Mouse (Mus musculus) cortical plate, adult 2 months (tissue): ENCODE measurements at regions not wholly inside any gene's neighbourhood (a gene's known extent, or its start where the extent isn't known, plus 50 kb on each side); places are given as distances from the start of the nearest gene placed in this dataset.
A peak's percentile ranks its signal among the peaks of the same experiment; 100 is the strongest.

Experiments used
- H3K27ac ChIP-seq: fragments of 200-500 bp; 2 replicates; pipeline ENCODE4 v1.5.1; 2012; ENCODE audit warnings: low read length, control low read depth, inconsistent platforms; ENCODE audit not compliant: insufficient read depth
- H3K4me1 ChIP-seq: fragments of 200-500 bp; 2 replicates; pipeline ENCODE4 v1.6.1; 2011; ENCODE audit warnings: low read length; ENCODE audit not compliant: control insufficient read depth, insufficient read depth
- H3K4me3 ChIP-seq: fragments of 200-500 bp; 2 replicates; pipeline ENCODE4 v1.5.1; 2011; ENCODE audit warnings: mild to moderate bottlenecking, low read length, control low read depth; ENCODE audit not compliant: insufficient read depth
- CTCF ChIP-seq: fragments of 200-500 bp; IDR thresholded peaks from 2 replicates; pipeline ENCODE4 v1.5.1; 2011; ENCODE audit warnings: mild to moderate bottlenecking, control low read depth, low read length; ENCODE audit not compliant: insufficient read depth; ENCODE audit errors: extremely low read depth
- POLR2A ChIP-seq: fragments of 200-500 bp; IDR thresholded peaks from 2 replicates; pipeline ENCODE4 v1.6.1; 2011; ENCODE audit warnings: mild to moderate bottlenecking, low read length, control low read depth; ENCODE audit not compliant: insufficient read depth; ENCODE audit errors: extremely low read depth

- no peak overlapping the region for H3K4me3 ChIP-seq
- peak; percentile 58 for TF ChIP-seq CTCF
- TF ChIP-seq POLR2A = no peak
- H3K27ac ChIP-seq = no peak overlapping the region
- no peaks in the 10 kb centered on the region for H3K4me1 ChIP-seq
Measured at GRCm38 (mm10) chr7:54458386-54458785, 376.9 kb upstream of the Luzp2 start.

- TF ChIP-seq POLR2A = no peak
- TF ChIP-seq CTCF = no peak
- Histone ChIP-seq H3K27ac (no peak overlapping the region), H3K4me1 (no peaks in the 10 kb centered on the region), H3K4me3 (no peak overlapping the region)
Measured at GRCm38 (mm10) chr7:54491254-54491653, 344.0 kb upstream of the Luzp2 start.

- no peak overlapping the region for H3K4me3 ChIP-seq
- TF ChIP-seq CTCF = no peak
- TF ChIP-seq POLR2A = no peak
- no peak overlapping the region for H3K27ac ChIP-seq
- H3K4me1 ChIP-seq = no peaks in the 10 kb centered on the region
Measured at GRCm38 (mm10) chr7:54505235-54505634, 330.1 kb upstream of the Luzp2 start.

- no peak for TF ChIP-seq POLR2A
- TF ChIP-seq CTCF = no peak
- no peak overlapping the region for H3K27ac ChIP-seq
- H3K4me1 ChIP-seq = no peaks in the 10 kb centered on the region
- H3K4me3 ChIP-seq = no peak overlapping the region
Measured at GRCm38 (mm10) chr7:54507006-54507405, 328.3 kb upstream of the Luzp2 start.

- no peak for TF ChIP-seq CTCF
- TF ChIP-seq POLR2A = no peak
- Histone ChIP-seq H3K27ac (no peak overlapping the region), H3K4me1 (no peaks in the 10 kb centered on the region), H3K4me3 (no peak overlapping the region)
Measured at GRCm38 (mm10) chr7:54535693-54536092, 299.6 kb upstream of the Luzp2 start.

GRCm38 (mm10) chr7:54557436-54557835, 277.9 kb upstream of the Luzp2 start:
- H3K4me1 ChIP-seq = no peaks in the 10 kb centered on the region
- H3K4me3 ChIP-seq = no peak overlapping the region

GRCm38 (mm10) chr7:54565569-54566179, 269.6 kb upstream of the Luzp2 start:
- TF ChIP-seq CTCF = no peak
- no peak for TF ChIP-seq POLR2A
- H3K27ac ChIP-seq = no peak overlapping the region
- no peak overlapping the region for H3K4me3 ChIP-seq
- no peaks in the 10 kb centered on the region for H3K4me1 ChIP-seq

More at GRCm38 (mm10) chr7:54557436-54557835, 277.9 kb upstream of the Luzp2 start:
- H3K27ac ChIP-seq = no peak overlapping the region
- TF ChIP-seq POLR2A = no peak

- no peaks in the 10 kb centered on the region for H3K4me1 ChIP-seq
- no peak overlapping the region for H3K27ac ChIP-seq
- H3K4me3 ChIP-seq = no peak overlapping the region
- TF ChIP-seq POLR2A (no peak), CTCF (no peak)
Measured at GRCm38 (mm10) chr7:54599776-54600175, 235.5 kb upstream of the Luzp2 start.

GRCm38 (mm10) chr7:54622436-54622835, 212.9 kb upstream of the Luzp2 start:
- TF ChIP-seq CTCF (no peak), POLR2A (no peak)
- Histone ChIP-seq H3K4me1 (no peaks in the 10 kb centered on the region), H3K27ac (no peak overlapping the region), H3K4me3 (no peak overlapping the region)

- H3K4me3 ChIP-seq = no peak overlapping the region
- H3K27ac ChIP-seq = no peak overlapping the region
- TF ChIP-seq POLR2A (no peak), CTCF (no peak)
- no peaks in the 10 kb centered on the region for H3K4me1 ChIP-seq
Measured at GRCm38 (mm10) chr7:54633930-54634329, 201.4 kb upstream of the Luzp2 start.

GRCm38 (mm10) chr7:54634348-54635035, 200.8 kb upstream of the Luzp2 start:
- Histone ChIP-seq H3K4me1 (no peaks in the 10 kb centered on the region), H3K4me3 (no peak overlapping the region), H3K27ac (no peak overlapping the region)
- no peak for TF ChIP-seq CTCF
- TF ChIP-seq POLR2A = no peak
